Mouse (Mus musculus): ENCODE measurements around the gene Smim7. TPM values are rescaled to one million over a fixed set of nuclear protein-coding genes. Genes with fewer than 3 reads are reported as not detected.

Gene Smim7
- polyA plus RNA-seq, 1 experiment = 11.3 TPM

GRCm38 (mm10) chr8:72561111-72561689 lies 9.7 kb downstream of the Smim7 start:
- no peak for TF ChIP-seq GATA1 (IDR thresholded peaks at IDR 0.05; ENCODE audit: low read length)

DNA sequence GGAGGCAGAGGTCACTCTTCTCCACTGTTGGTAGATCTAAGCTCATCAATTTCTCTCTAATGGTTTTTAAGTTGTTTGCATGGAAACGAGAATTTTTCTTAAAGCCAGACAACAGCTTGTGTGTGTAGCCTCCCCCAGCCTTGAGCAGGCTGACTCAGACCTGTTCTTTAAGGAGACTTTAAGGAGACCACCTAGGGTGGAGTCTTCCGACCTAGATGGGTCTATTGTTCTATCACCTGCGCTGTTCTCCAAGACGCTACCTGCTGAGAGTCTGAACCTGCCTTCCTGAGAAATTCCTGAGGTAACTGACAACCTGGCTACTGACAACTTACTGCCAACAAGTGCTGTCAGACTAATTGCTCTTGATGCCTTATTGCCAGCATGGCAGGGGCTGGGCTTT lies 15.1 kb downstream of the Smim7 start:
- no peak for TF ChIP-seq GATA1 (IDR thresholded peaks at IDR 0.05; ENCODE audit: low read length)

- no peak for TF ChIP-seq GATA1 (IDR thresholded peaks at IDR 0.05; ENCODE audit: low read length)
These were observed 21.5 kb downstream of the Smim7 start for GRCm38 (mm10) chr8:72549314-72549892.

DNA sequence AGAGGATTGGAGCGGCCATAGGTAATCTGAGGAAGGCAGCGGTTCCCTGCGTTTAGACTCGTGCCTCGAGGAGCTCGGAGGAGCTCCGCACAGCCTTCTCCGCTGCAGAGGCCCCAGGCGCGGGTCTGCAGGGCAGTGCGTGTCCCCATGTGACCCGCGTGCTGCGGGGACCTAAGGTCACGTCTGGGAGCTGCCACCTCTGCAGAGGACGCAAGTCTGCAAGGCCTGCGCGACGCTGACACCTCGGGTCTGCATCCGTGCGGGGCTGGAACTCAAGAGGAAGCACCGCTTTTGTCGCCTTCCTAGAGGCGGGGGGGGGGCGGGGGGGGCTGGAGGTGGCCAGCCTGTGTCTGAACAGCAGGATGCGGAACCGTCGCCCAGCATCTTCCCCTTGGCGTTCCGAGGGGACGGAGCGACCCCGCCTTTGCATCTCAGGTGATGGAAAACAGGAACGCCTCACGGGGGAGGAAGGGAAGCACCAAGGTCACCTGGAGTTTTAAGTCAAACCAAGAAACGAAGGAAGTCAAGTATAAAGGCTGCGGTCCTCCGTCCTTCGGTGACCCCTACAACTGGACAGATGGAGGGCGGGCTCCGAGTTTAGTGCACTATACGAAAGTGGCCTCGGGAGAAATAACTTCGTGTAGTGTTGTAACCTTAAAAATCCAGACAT lies 22.1 kb downstream of the Smim7 start:
- TF ChIP-seq GATA1 (IDR thresholded peaks at IDR 0.05; ENCODE audit: low read length) = no peak

DNA sequence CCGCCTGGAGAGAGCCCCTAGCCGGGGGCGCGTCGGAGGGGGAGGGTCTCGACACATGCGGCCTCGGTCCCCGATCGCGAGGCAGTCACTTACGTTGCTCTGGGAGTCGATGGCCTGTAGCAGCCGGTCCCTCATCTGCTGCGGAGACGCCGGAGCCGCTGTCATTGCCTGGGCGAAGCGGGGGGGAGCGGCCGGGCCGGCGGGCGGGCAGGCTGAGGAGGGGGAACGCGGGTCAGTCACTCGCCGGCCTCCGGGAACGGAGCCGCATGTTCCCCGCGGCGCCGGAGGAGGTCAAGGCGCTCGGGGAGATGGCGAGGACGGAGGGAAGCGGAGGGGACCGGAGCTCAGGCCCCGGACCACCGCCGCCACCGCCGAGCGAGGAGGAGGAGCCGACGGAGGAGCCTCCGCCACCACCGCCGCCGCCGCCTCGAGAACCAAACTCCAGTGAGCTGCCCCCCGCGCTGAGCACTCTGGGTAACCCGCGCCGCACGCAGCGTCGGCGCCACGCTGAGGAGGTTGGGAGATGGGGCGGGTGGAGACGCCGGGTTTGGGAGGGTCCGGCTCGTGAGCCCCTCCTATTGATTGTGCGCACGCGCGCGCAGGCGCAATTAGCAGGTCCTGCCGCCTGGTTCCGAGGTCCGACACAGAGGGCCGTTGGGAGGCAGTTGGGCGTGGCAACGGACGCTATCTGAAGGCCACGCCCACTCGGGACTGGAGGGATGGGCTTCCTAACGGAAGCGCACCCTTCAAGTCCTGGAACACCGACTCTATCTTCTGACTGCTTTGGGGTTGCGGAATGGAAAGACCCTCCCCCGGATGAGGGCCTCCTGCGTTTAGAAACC lies 22.9 kb downstream of the Smim7 start, which contains the start of gene Med26:
TSS of gene Med26 (minus strand) at position 469 of the 842 bp plus-strand sequence.
- TF ChIP-seq GATA1 (IDR thresholded peaks at IDR 0.05; ENCODE audit: low read length) = no peak

DNA sequence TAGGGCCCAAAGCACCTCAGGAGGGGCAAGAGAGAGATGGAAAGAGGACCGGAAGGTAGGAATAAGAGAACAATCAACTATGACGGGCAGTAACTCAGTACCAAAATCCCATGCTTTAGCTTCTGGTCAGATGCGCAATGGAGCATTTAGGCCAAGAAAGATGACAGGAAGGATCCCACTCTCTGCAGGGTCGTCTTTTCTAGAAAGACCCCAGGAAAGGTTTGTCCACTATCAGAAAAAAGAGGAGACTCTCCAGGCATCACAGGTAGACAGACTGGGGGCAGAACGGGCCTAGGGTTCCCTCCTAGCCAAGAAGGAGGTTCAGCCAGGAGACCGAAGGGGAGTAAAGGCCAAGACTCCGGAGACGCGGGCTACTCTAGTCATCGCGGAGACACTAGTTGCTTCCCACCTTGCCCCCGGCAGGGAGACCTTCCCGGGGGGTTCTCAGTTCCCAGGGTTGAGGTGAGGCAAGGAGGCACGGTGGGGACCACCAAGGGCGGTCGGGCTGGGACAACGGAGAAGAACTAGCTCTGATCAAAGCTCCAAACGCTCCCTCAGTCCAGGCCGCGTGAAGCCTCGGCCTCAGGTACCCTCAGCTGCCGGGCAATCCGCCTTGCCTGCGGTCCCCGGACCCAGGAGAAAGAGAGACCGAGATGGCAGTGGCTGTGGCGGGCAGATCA lies 23.6 kb downstream of the Smim7 start:
- no peak for TF ChIP-seq GATA1 (IDR thresholded peaks at IDR 0.05; ENCODE audit: low read length)

- no peak for TF ChIP-seq GATA1 (IDR thresholded peaks at IDR 0.05; ENCODE audit: low read length)
These were observed 31.7 kb downstream of the Smim7 start for GRCm38 (mm10) chr8:72539234-72539633.

DNA sequence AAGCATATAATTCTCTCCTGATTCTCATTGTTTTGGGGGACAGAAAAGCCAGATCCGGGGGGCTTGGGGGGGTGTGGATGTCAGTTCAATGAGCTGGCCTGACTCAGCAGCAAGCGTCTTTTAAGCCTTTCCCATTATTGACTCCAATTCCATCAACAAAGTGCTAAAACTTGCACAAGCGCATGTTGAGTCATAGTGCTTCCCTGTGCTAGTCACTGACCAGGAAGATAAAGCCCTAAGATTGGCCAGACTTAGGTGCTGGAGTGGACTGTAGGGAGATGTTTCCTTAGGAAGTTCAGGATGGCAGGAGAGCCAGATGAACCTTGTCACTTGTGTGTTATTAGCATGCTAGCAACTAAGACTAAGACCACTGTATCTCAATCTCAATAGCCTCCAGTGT lies 36.0 kb downstream of the Smim7 start:
- TF ChIP-seq GATA1 (IDR thresholded peaks at IDR 0.05; ENCODE audit: low read length) = no peak

- TF ChIP-seq GATA1 (IDR thresholded peaks at IDR 0.05; ENCODE audit: low read length) = no peak
These were observed 38.8 kb downstream of the Smim7 start for GRCm38 (mm10) chr8:72532103-72532502.

GRCm38 (mm10) chr8:72521888-72522287 lies 49.0 kb downstream of the Smim7 start:
- TF ChIP-seq GATA1 (IDR thresholded peaks at IDR 0.05; ENCODE audit: low read length) = no peak

DNA sequence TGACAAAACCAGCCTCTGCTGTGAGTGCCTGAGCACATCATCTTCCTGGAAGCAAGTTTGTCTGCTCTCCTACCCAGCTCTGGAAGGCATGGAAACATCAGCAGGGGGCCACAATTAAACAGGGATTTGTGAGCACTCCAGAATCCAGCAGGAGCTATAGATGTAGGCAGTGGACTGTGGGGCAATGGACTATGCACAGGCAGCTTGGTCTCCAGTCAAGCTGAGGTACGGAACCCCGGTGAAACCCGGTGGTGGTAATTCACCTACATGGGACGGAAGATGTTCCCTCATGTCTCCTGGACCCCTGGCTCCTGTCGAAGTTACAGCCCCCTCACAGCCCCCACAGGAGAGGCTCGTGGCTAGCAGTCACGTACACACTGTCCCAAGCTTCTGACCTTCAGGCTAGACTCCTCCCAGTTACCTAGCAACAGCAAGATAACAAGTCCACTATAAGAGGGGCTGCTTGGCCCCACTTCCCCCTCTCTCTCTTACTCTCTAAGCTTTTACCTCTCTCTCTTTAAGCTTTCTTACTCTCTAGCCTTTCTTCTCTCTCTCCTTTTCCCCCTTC lies 53.4 kb downstream of the Smim7 start:
- no peak for TF ChIP-seq GATA1 (IDR thresholded peaks at IDR 0.05; ENCODE audit: low read length)

Other genes starting within 250 kb of the Smim7 start
- 7.4 and 14.4 TPM in 2 replicates for gene Eps15l1, start 149.6 kb downstream of the Smim7 start, polyA plus RNA-seq (2012)
- 0.03 and 0.16 TPM in 2 replicates for gene Calr3, start 127.2 kb downstream of the Smim7 start, polyA plus RNA-seq (2012)
- gene 1700030K09Rik, start 127.2 kb downstream of the Smim7 start, polyA plus RNA-seq (2012) = 4.8 and 5.6 TPM in 2 replicates
- gene Cherp, start 95.9 kb downstream of the Smim7 start, polyA plus RNA-seq (2012) = 273 and 274 TPM in 2 replicates
- gene Slc35e1, start 78.5 kb downstream of the Smim7 start, polyA plus RNA-seq (2012) = 8.7 and 9.8 TPM in 2 replicates
- gene Med26, start 22.8 kb downstream of the Smim7 start, polyA plus RNA-seq (2012) = 42.2 and 54.4 TPM in 2 replicates
- 1.4 and 1.5 TPM in 2 replicates for gene Tmem38a, start 967 bp upstream of the Smim7 start, polyA plus RNA-seq (2012)
- 0.01 TPM in 1 of 2 replicates, not detected in the other for gene Nwd1, start 75.6 kb upstream of the Smim7 start, polyA plus RNA-seq (2012)
- gene Sin3b, start 152.2 kb upstream of the Smim7 start, polyA plus RNA-seq (2012) = 57.0 and 57.3 TPM in 2 replicates
- gene F2rl3, start 190.8 kb upstream of the Smim7 start, polyA plus RNA-seq (2012) = 1.4 and 1.7 TPM in 2 replicates

Data from G1E-ER4 (cell line).